Mouse (Mus musculus): ENCODE measurements at regions not wholly inside any gene's neighbourhood (a gene's known extent, or its start where the extent isn't known, plus 50 kb on each side); places are given as distances from the start of the nearest gene placed in this dataset.

DNA sequence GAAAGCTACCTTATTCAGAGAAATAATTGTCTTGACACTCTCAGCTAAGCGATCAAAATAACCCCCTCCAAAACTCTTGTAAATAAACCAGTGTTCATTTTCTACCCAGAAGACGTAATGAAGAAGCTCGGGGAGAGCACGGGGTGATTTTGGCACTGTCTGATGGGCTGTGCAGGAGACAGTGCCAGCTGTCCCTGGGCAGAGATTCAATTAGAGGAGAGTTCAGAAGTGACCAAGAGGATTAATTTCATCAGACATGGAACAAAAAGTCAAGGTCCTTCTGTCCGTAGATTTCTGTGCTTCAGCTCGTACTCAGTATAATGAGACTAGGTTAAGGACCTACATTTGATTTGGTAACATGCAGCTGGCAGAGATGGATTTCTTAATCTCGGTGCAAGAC is 341.2 kb upstream of the Trib2 start:
- no peak overlapping the region for H3K27ac ChIP-seq (ENCODE audit: insufficient read depth, low read depth, low read length)

DNA sequence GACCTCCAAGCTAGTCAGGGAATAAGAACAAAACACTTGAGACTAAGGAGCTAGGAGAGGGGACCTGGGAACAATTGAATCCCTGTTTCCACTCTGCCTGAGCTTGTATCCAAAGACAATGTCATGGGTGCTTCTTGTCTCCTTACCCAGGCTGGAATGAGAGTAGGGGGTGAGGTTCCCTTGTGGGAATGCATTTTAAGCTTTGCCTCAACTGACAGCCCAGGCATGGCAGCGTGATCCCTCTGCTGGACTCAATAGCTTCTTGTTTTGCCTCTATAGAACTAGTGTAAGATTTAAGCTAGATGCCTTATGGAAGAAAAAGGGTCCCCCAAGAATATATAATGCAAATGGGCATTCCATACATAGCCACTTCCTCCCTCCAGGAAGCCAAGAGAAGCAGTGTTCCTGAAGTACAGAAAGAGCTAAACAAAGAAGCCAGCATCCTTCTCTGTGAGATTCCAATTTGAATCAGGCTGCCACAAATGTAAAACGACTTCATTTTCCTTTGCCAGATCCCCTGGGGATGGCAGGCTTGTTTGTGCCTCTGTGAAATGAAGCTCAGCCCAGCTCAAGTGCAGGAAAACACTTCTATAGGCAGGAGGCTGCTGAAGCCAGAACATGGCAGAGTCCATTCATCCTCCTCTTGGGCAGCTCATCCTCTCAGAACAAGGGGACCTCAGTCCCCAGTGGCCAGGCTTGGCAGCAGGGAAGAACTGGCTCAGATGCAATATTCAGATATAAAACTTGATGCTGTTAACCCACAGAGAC is 339.3 kb upstream of the Trib2 start:
- TF ChIP-seq POLR2A (IDR thresholded peaks at IDR 0.05; ENCODE audit: borderline replicate concordance, low read depth, low read length) (no peak), CTCF (IDR thresholded peaks at IDR 0.05; ENCODE audit: low read depth, low read length) (no peak)
- no peaks in the 10 kb centered on the region for H3K4me1 ChIP-seq (ENCODE audit: control insufficient read depth, insufficient read depth, low read length)
- H3K27ac ChIP-seq (ENCODE audit: insufficient read depth, low read depth, low read length), result no peak overlapping the region
- H3K4me3 ChIP-seq (ENCODE audit: insufficient read depth, low read length), result no peak overlapping the region

More for the DNA sequence above, 341.2 kb upstream of the Trib2 start:
- H3K4me1 ChIP-seq (ENCODE audit: control insufficient read depth, insufficient read depth, low read length), result no peaks in the 10 kb centered on the region
- TF ChIP-seq POLR2A (IDR thresholded peaks at IDR 0.05; ENCODE audit: borderline replicate concordance, low read depth, low read length) (no peak), CTCF (IDR thresholded peaks at IDR 0.05; ENCODE audit: low read depth, low read length) (no peak)
- H3K4me3 ChIP-seq (ENCODE audit: insufficient read depth, low read length), result no peak overlapping the region

DNA sequence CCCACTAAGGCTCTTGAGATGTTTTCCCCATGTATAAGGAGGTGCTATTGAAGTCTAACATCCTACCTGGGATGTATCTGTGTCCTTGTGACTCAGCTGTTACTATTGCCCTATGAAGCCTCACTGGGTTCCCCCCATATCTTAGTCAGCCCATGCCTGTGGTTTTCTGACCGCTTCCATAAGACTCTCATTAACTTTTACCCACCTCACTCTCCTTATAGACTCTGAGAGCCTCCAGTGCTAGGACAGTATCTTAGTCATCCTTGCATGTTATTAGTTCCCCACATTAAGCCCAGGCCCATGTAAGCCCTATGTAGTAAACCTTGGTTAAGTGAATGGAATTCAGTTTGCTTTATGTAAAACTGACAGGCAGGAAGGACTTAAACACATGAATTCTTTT is 337.5 kb upstream of the Trib2 start:
- Histone ChIP-seq H3K27ac (ENCODE audit: insufficient read depth, low read depth, low read length) (no peak overlapping the region), H3K4me1 (ENCODE audit: control insufficient read depth, insufficient read depth, low read length) (no peaks in the 10 kb centered on the region), H3K4me3 (ENCODE audit: insufficient read depth, low read length) (no peak overlapping the region)
- TF ChIP-seq POLR2A (IDR thresholded peaks at IDR 0.05; ENCODE audit: borderline replicate concordance, low read depth, low read length) (no peak), CTCF (IDR thresholded peaks at IDR 0.05; ENCODE audit: low read depth, low read length) (no peak)

DNA sequence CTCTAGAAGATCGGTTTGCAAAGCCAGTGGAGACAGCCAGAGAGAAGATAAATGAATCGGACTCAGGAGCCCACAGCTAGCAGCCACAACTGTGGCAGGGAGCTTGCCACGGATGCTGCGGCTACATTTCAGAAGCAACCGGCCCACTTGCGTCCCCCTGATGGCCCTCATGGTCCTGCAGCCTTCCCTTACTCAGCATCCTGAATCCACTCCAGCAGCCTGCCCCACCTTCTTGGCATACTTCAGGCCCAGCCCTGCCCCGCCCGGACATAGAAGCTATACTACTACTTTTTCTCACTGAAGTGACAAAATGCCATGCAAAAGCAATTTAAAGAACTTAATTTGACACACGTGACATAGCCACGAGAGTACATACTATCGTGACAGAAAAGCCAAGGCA is 335.4 kb upstream of the Trib2 start:
- Histone ChIP-seq H3K4me1 (ENCODE audit: control insufficient read depth, insufficient read depth, low read length) (no peaks in the 10 kb centered on the region), H3K4me3 (ENCODE audit: insufficient read depth, low read length) (no peak overlapping the region), H3K27ac (ENCODE audit: insufficient read depth, low read depth, low read length) (no peak overlapping the region)
- TF ChIP-seq CTCF (IDR thresholded peaks at IDR 0.05; ENCODE audit: low read depth, low read length) (no peak), POLR2A (IDR thresholded peaks at IDR 0.05; ENCODE audit: borderline replicate concordance, low read depth, low read length) (no peak)

DNA sequence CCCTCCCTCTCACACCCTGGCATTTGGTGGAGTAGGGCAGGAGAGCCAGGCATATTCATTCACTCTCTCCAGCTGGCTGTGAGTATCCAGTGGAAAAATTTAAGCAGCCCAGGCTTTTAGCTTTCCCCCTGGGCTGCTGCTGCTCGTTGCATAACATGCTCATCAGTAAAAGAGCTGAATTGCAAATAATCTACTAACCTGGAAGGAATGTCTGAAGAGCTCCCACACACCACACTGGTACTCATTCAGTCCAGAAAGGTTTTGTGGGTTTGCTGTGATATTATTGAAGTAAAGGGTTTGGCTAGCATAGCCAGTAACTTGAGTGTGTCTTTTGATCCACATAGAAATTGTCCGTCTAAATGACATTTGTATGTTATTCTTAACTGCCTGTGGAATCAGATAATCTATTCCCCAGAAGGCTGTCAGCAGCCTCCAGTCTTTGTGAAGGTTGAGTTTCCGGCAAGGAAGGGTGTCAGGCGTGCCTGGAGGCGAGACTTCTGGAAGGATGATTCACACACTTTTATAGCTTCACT is 334.5 kb upstream of the Trib2 start:
- Histone ChIP-seq H3K27ac (ENCODE audit: insufficient read depth, low read depth, low read length) (no peak overlapping the region), H3K4me1 (ENCODE audit: control insufficient read depth, insufficient read depth, low read length) (peaks cover under 1% of the 10 kb centered on the region), H3K4me3 (ENCODE audit: insufficient read depth, low read length) (no peak overlapping the region)
- TF ChIP-seq POLR2A (IDR thresholded peaks at IDR 0.05; ENCODE audit: borderline replicate concordance, low read depth, low read length) (no peak), CTCF (IDR thresholded peaks at IDR 0.05; ENCODE audit: low read depth, low read length) (no peak)

DNA sequence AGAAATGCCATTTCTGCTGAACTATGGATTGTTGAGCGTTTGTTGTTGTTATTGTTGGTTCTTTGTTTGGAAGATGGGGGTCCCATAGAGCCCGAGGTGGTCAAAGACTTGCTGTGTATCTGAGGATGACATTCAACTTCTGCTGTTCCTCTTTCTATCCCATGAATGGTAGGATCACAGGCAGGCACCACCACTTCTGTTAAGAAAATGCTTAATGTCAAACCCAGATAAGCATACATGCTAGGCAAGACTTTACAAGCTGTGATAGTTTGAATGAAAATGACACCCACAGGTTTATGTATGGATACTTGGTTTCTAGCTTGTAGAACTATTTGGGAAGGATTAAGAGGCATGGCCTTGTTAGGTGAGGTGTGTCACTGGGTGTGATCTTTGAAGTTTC is 330.2 kb upstream of the Trib2 start:
- H3K4me1 ChIP-seq (ENCODE audit: control insufficient read depth, insufficient read depth, low read length), result peaks cover 7% of the 10 kb centered on the region
- no peak for TF ChIP-seq POLR2A (IDR thresholded peaks at IDR 0.05; ENCODE audit: borderline replicate concordance, low read depth, low read length)
- no peak for TF ChIP-seq CTCF (IDR thresholded peaks at IDR 0.05; ENCODE audit: low read depth, low read length)
- no peak overlapping the region for H3K4me3 ChIP-seq (ENCODE audit: insufficient read depth, low read length)
- H3K27ac ChIP-seq (ENCODE audit: insufficient read depth, low read depth, low read length), result no peak overlapping the region

DNA sequence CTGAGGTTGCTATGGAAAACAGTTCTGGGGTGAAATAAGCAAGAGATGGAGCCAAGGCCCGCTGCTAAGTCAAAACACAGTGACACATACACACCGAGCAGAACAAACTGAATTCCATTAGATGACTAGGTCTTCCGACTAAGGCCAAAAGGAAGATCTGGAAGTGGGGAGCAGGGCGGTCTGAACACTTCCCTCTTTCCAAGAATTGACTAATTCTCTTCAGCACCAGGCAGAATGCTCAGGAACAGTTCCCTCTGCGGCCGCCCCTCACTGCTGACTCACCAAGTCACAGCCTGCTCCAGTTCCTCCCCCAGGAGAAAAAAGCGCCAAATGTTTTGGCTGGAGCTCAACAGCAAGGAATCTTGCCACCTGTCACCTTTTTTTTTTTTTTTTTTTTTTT is 328.9 kb upstream of the Trib2 start:
- Histone ChIP-seq H3K4me3 (ENCODE audit: insufficient read depth, low read length) (no peak overlapping the region), H3K27ac (ENCODE audit: insufficient read depth, low read depth, low read length) (no peak overlapping the region), H3K4me1 (ENCODE audit: control insufficient read depth, insufficient read depth, low read length) (peaks cover 7% of the 10 kb centered on the region)
- TF ChIP-seq POLR2A (IDR thresholded peaks at IDR 0.05; ENCODE audit: borderline replicate concordance, low read depth, low read length) (no peak), CTCF (IDR thresholded peaks at IDR 0.05; ENCODE audit: low read depth, low read length) (no peak)

DNA sequence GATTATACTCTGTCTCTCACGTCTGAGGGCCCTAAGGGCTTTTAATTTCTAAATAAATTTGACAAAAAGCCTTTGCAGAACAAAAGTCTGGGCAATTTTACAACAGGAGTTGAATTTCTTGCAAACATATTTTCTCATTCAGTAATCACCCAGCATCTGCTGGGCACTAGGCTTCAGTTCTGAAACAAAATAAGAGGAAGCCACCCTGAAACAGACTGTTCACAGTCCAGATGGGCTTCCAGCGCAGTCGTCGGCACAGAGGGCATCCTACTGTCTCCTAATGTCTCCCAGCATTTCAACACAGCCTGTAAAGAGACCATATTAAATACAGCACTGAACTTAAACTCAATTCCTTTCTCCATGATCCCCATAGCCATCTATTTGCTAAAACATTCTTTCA is 324.5 kb upstream of the Trib2 start:
- TF ChIP-seq CTCF (IDR thresholded peaks at IDR 0.05; ENCODE audit: low read depth, low read length) (no peak), POLR2A (IDR thresholded peaks at IDR 0.05; ENCODE audit: borderline replicate concordance, low read depth, low read length) (no peak)
- no peak overlapping the region for H3K4me3 ChIP-seq (ENCODE audit: insufficient read depth, low read length)
- no peak overlapping the region for H3K27ac ChIP-seq (ENCODE audit: insufficient read depth, low read depth, low read length)
- H3K4me1 ChIP-seq (ENCODE audit: control insufficient read depth, insufficient read depth, low read length), result peaks cover 6% of the 10 kb centered on the region

DNA sequence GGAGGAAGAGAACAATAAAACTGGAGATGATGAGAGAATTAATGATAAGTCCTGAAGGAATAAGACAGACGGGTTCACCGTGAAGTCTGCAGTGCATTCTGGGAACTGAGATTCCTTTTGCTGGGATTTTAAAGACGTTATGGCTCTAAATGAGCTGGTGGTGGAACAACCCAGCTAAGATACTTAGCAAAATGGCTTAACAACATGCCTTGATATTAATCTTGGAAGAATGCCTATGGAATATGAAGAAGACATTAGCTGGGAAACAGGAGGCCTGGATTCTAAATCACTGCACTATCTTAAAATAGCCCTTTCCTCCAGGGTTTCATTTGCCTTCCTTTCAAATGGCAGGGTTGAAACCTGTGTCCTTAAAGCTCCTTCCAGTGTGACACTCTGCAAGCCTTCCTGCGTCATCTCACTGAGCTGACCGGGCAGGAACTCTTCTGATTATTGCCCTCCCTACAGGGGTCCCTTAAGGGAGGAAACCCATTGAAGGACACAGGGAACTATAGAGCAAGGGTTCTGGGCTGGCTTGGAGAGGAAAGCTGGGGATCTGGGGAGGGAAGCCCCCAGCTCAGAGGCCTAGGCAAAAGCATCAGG is 323.9 kb upstream of the Trib2 start:
- Histone ChIP-seq H3K4me3 (ENCODE audit: insufficient read depth, low read length) (no peak overlapping the region), H3K4me1 (ENCODE audit: control insufficient read depth, insufficient read depth, low read length) (peaks cover 3% of the 10 kb centered on the region; the same call in 1 of the 2 replicates), H3K27ac (ENCODE audit: insufficient read depth, low read depth, low read length) (no peak overlapping the region)
- TF ChIP-seq CTCF (IDR thresholded peaks at IDR 0.05; ENCODE audit: low read depth, low read length) (no peak), POLR2A (IDR thresholded peaks at IDR 0.05; ENCODE audit: borderline replicate concordance, low read depth, low read length) (no peak)

DNA sequence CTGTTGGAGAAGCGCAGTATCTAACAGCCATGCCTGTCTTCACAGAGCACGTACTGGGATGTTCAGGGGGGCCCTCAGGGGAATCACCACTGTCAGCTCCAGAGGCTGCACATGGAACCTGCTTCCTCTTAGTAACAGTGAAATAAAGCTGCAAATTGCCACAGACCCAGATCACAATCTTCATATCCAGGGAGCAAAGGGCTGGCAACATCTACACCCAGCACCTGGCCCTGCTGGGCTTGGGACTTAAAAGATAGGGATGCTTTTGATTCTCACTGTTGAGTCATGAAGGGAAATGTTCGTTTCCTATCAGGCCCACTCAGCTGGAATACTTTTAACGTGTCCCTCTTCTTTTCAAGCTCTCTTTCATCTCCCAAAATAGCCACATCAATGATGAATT is 322.4 kb upstream of the Trib2 start:
- H3K4me1 ChIP-seq (ENCODE audit: control insufficient read depth, insufficient read depth, low read length), result no peaks in the 10 kb centered on the region
- no peak overlapping the region for H3K27ac ChIP-seq (ENCODE audit: insufficient read depth, low read depth, low read length)
- no peak overlapping the region for H3K4me3 ChIP-seq (ENCODE audit: insufficient read depth, low read length)
- no peak for TF ChIP-seq CTCF (IDR thresholded peaks at IDR 0.05; ENCODE audit: low read depth, low read length)
- TF ChIP-seq POLR2A (IDR thresholded peaks at IDR 0.05; ENCODE audit: borderline replicate concordance, low read depth, low read length), result no peak
